Mouse (Mus musculus): ENCODE results near the gene Ncdn. TPM values are rescaled to one million over a fixed set of nuclear protein-coding genes. Genes with fewer than 3 reads are reported as not detected.

Gene Ncdn
- polyA plus RNA-seq, 1 experiment from 2014 or later = 24.5 TPM

DNA sequence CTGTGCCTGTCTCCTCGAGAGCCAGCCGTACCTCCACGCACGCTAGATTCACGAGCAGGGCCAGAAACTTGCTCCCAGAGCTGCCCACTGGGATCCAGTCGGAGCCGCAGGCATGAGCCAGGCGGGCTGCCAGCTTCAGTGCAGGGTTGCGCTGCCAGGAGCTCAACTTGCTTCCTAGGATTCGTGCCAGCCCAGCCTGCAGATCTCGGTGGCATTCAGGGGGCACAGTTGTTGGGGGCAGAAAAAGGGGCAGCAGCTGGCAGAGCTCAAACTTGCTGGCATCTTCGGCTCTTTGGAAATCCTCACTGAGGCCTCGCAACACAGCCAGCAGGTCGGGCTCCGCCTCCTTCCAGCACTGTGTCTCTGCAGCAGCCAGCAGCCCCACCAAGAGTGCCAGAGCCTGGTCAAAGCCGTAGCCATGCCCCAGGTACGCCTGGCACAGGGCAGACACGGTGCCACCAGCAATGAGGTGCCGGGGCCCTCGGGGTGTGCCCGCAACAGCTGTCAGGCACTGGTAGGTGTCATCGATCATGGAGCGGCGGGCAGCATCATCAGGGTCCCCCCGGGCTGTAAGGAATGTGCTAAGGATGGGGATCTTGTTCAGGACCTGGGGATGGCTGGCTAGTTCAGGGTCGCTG is 3.1 kb downstream of the Ncdn start:
- no peak for ATAC-seq (ENCODE audit: low FRiP score)
- no peaks in the 10 kb centered on the region for H3K27me3 ChIP-seq (ENCODE audit: control insufficient read depth, insufficient read depth, low read length)
- H3K9ac ChIP-seq (ENCODE audit: low read depth, low read length) = no peak overlapping the region
- H3K36me3 ChIP-seq (ENCODE audit: control insufficient read depth, insufficient read depth, low read length) = peaks cover 2% of the 10 kb centered on the region; the same call in 1 of the 2 replicates
- no peak overlapping the region for H3K27ac ChIP-seq (ENCODE audit: low read depth, low read length)
- DNase-seq (ENCODE audit: low spot score) = no peak
- peaks cover 9% of the 10 kb centered on the region; the same call in 1 of the 2 replicates for H3K4me1 ChIP-seq (replicated peaks; ENCODE audit: control insufficient read depth, insufficient read depth, low read length)
- H3K9me3 ChIP-seq (ENCODE audit: control insufficient read depth, low read length) = no peaks in the 10 kb centered on the region
- H3K4me2 ChIP-seq (replicated peaks; ENCODE audit: low read depth, low read length) = no peak overlapping the region
- H3K4me3 ChIP-seq (ENCODE audit: low read depth, low read length) = no peak overlapping the region
- WGBS = 92% methylated on average over 26 of the region's 26 CpGs

GRCm38 (mm10) chr4:126749553-126749952 is 3.7 kb downstream of the Ncdn start:
- DNase-seq (ENCODE audit: low spot score) (no peak), ATAC-seq (ENCODE audit: low FRiP score) (no peak)
- Histone ChIP-seq H3K27ac (ENCODE audit: low read depth, low read length) (no peak overlapping the region), H3K9ac (ENCODE audit: low read depth, low read length) (no peak overlapping the region), H3K27me3 (ENCODE audit: control insufficient read depth, insufficient read depth, low read length) (0 out of 2 replicates have a peak, but pooled peaks cover 2% of the 10 kb centered on the region), H3K9me3 (ENCODE audit: control insufficient read depth, low read length) (no peaks in the 10 kb centered on the region), H3K4me1 (replicated peaks; ENCODE audit: control insufficient read depth, insufficient read depth, low read length) (peaks cover 7% of the 10 kb centered on the region; the same call in 1 of the 2 replicates), H3K4me3 (ENCODE audit: low read depth, low read length) (no peak overlapping the region), H3K4me2 (replicated peaks; ENCODE audit: low read depth, low read length) (no peak overlapping the region), H3K36me3 (ENCODE audit: control insufficient read depth, insufficient read depth, low read length) (peaks cover 8% of the 10 kb centered on the region; the same call in 1 of the 2 replicates)
- WGBS = 90% methylated on average over 11 of the region's 11 CpGs

DNA sequence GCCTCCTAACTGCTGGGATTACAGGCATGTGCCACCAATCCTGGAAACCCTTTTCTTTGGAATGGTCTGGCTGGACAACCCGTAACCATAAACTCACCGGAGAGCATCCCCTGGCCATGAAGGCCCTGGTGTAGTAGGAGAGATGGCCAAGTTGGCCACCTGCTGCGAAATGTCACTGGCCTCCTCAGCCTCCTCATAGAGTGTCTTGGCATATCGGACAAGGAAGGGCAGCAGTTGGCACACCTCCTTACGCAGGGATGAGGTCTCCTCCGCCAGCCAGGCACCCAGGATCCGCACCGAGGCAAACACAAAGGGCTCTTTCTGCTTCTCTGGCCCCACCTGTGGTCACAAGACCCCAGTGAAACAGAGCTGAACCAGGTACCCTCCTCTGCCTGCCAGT is 4.9 kb downstream of the Ncdn start:
- WGBS = 92% methylated on average over 8 of the region's 8 CpGs
- Histone ChIP-seq H3K27ac (ENCODE audit: low read depth, low read length) (no peak overlapping the region), H3K27me3 (ENCODE audit: control insufficient read depth, insufficient read depth, low read length) (0 out of 2 replicates have a peak, but pooled peaks cover 3% of the 10 kb centered on the region), H3K36me3 (ENCODE audit: control insufficient read depth, insufficient read depth, low read length) (peaks cover 8% of the 10 kb centered on the region; the same call in 1 of the 2 replicates), H3K4me1 (replicated peaks; ENCODE audit: control insufficient read depth, insufficient read depth, low read length) (peaks cover 7% of the 10 kb centered on the region; the same call in 1 of the 2 replicates), H3K9me3 (ENCODE audit: control insufficient read depth, low read length) (no peaks in the 10 kb centered on the region), H3K4me2 (replicated peaks; ENCODE audit: low read depth, low read length) (no peak overlapping the region), H3K4me3 (ENCODE audit: low read depth, low read length) (no peak overlapping the region), H3K9ac (ENCODE audit: low read depth, low read length) (no peak overlapping the region)
- DNase-seq (ENCODE audit: low spot score) = no peak
- ATAC-seq (ENCODE audit: low FRiP score) = no peak

DNA sequence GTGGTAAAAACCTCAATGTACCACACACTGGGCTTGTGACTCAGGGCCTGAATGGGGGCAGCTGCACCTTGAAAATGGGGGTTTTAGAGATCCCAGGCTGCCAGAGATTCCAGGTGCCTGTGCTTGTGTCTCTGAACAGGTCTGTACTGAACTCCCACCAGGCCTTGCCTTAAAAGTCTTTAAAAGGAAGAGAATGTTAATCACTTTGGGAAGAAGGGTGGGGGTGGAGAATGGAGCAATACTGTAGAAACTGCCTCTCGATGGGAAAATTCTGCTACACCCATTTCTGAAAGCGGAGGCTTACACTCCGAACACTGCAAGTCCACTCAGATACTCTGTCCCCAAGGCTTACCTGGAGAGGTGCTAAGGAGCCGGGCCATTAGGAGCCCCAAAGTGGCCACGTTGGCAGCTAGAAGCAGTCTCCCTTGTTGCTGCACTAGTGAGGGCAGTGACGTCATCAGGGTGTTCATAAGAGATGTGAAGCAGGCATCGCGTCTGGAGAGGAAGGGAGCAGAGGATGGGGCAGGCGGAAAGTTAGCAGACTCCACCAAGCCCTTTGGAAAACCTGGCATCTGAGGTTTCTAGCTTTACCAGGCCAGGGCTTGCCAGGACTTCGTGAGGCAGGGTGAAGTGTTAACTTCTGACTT is 6.9 kb downstream of the Ncdn start:
- DNase-seq (ENCODE audit: low spot score) (no peak), ATAC-seq (ENCODE audit: low FRiP score) (no peak)
- Histone ChIP-seq H3K4me1 (replicated peaks; ENCODE audit: control insufficient read depth, insufficient read depth, low read length) (no peaks in the 10 kb centered on the region), H3K4me3 (ENCODE audit: low read depth, low read length) (no peak overlapping the region), H3K9me3 (ENCODE audit: control insufficient read depth, low read length) (no peaks in the 10 kb centered on the region), H3K27ac (ENCODE audit: low read depth, low read length) (no peak overlapping the region), H3K36me3 (ENCODE audit: control insufficient read depth, insufficient read depth, low read length) (peaks cover 8% of the 10 kb centered on the region; the same call in 1 of the 2 replicates), H3K27me3 (ENCODE audit: control insufficient read depth, insufficient read depth, low read length) (0 out of 2 replicates have a peak, but pooled peaks cover 3% of the 10 kb centered on the region), H3K9ac (ENCODE audit: low read depth, low read length) (no peak overlapping the region), H3K4me2 (replicated peaks; ENCODE audit: low read depth, low read length) (no peak overlapping the region)
- 84% methylated on average over 10 of the region's 10 CpGs for WGBS

- H3K4me2 ChIP-seq (replicated peaks; ENCODE audit: low read depth, low read length) = no peak overlapping the region
- no peak overlapping the region for H3K4me3 ChIP-seq (ENCODE audit: low read depth, low read length)
- no peaks in the 10 kb centered on the region for H3K4me1 ChIP-seq (replicated peaks; ENCODE audit: control insufficient read depth, insufficient read depth, low read length)
- no peak overlapping the region for H3K9ac ChIP-seq (ENCODE audit: low read depth, low read length)
- 42% methylated on average over 13 of the region's 13 CpGs for WGBS
- peaks cover 8% of the 10 kb centered on the region; the same call in 1 of the 2 replicates for H3K36me3 ChIP-seq (ENCODE audit: control insufficient read depth, insufficient read depth, low read length)
- H3K27ac ChIP-seq (ENCODE audit: low read depth, low read length) = no peak overlapping the region
- peak; percentile 79 for DNase-seq (ENCODE audit: low spot score)
- ATAC-seq (ENCODE audit: low FRiP score) = no peak
- 0 out of 2 replicates have a peak, but pooled peaks cover 3% of the 10 kb centered on the region for H3K27me3 ChIP-seq (ENCODE audit: control insufficient read depth, insufficient read depth, low read length)
- H3K9me3 ChIP-seq (ENCODE audit: control insufficient read depth, low read length) = no peaks in the 10 kb centered on the region
Observed at GRCm38 (mm10) chr4:126745506-126746193, 7.6 kb downstream of the Ncdn start.

DNA sequence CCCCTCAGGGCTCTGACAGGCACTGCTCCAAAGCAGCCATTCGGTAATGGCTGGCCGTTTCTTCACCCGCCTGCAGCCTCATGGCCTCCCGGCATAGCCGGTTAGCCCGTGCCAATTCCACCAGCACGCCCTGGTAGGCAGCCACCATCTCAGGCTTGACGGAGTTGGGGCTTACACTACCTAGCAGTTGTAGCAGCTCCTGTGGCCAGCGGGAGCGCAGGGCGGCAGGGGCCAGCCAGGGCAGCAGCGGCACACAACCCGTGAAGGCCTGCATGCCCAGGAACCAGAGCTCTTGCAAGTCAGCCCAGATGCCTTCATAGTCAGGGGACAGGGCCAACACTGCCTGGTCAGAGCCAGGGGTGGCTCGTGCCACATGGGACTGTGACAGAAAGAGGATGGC is 8.4 kb downstream of the Ncdn start:
- Histone ChIP-seq H3K9me3 (ENCODE audit: control insufficient read depth, low read length) (no peaks in the 10 kb centered on the region), H3K4me3 (ENCODE audit: low read depth, low read length) (no peak overlapping the region), H3K4me1 (replicated peaks; ENCODE audit: control insufficient read depth, insufficient read depth, low read length) (no peaks in the 10 kb centered on the region), H3K4me2 (replicated peaks; ENCODE audit: low read depth, low read length) (no peak overlapping the region), H3K27ac (ENCODE audit: low read depth, low read length) (no peak overlapping the region), H3K27me3 (ENCODE audit: control insufficient read depth, insufficient read depth, low read length) (0 out of 2 replicates have a peak, but pooled peaks cover 3% of the 10 kb centered on the region), H3K36me3 (ENCODE audit: control insufficient read depth, insufficient read depth, low read length) (peaks cover 8% of the 10 kb centered on the region; the same call in 1 of the 2 replicates), H3K9ac (ENCODE audit: low read depth, low read length) (no peak overlapping the region)
- 87% methylated on average over 14 of the region's 14 CpGs for WGBS
- ATAC-seq (ENCODE audit: low FRiP score) = no peak
- no peak for DNase-seq (ENCODE audit: low spot score)

- peaks cover 8% of the 10 kb centered on the region; the same call in 1 of the 2 replicates for H3K36me3 ChIP-seq (ENCODE audit: control insufficient read depth, insufficient read depth, low read length)
- no peak for DNase-seq (ENCODE audit: low spot score)
Observed at GRCm38 (mm10) chr4:126743713-126744112, 9.5 kb downstream of the Ncdn start.

GRCm38 (mm10) chr4:126742976-126743375 is 10.3 kb downstream of the Ncdn start:
- Histone ChIP-seq H3K27me3 (ENCODE audit: control insufficient read depth, insufficient read depth, low read length) (peaks cover 12% of the 10 kb centered on the region), H3K36me3 (ENCODE audit: control insufficient read depth, insufficient read depth, low read length) (peaks cover 8% of the 10 kb centered on the region; the same call in 1 of the 2 replicates)
- DNase-seq (ENCODE audit: low spot score) = no peak

More at GRCm38 (mm10) chr4:126743713-126744112, 9.5 kb downstream of the Ncdn start:
- H3K27me3 ChIP-seq (ENCODE audit: control insufficient read depth, insufficient read depth, low read length) = peaks cover 5% of the 10 kb centered on the region; the same call in 1 of the 2 replicates
- no peak for ATAC-seq (ENCODE audit: low FRiP score)
- H3K27ac ChIP-seq (ENCODE audit: low read depth, low read length) = no peak overlapping the region
- no peaks in the 10 kb centered on the region for H3K9me3 ChIP-seq (ENCODE audit: control insufficient read depth, low read length)
- 7% methylated on average over 11 of the region's 11 CpGs for WGBS
- no peak overlapping the region for H3K4me3 ChIP-seq (ENCODE audit: low read depth, low read length)
- H3K4me1 ChIP-seq (replicated peaks; ENCODE audit: control insufficient read depth, insufficient read depth, low read length) = no peaks in the 10 kb centered on the region
- no peak overlapping the region for H3K4me2 ChIP-seq (replicated peaks; ENCODE audit: low read depth, low read length)
- no peak overlapping the region for H3K9ac ChIP-seq (ENCODE audit: low read depth, low read length)

More at GRCm38 (mm10) chr4:126742976-126743375, 10.3 kb downstream of the Ncdn start:
- Histone ChIP-seq H3K9ac (ENCODE audit: low read depth, low read length) (no peak overlapping the region), H3K4me2 (replicated peaks; ENCODE audit: low read depth, low read length) (no peak overlapping the region), H3K27ac (ENCODE audit: low read depth, low read length) (no peak overlapping the region), H3K9me3 (ENCODE audit: control insufficient read depth, low read length) (no peaks in the 10 kb centered on the region), H3K4me1 (replicated peaks; ENCODE audit: control insufficient read depth, insufficient read depth, low read length) (no peaks in the 10 kb centered on the region), H3K4me3 (ENCODE audit: low read depth, low read length) (no peak overlapping the region)
- 38% methylated on average over 2 of the region's 2 CpGs for WGBS
- no peak for ATAC-seq (ENCODE audit: low FRiP score)
